In the genomic region with DNA sequence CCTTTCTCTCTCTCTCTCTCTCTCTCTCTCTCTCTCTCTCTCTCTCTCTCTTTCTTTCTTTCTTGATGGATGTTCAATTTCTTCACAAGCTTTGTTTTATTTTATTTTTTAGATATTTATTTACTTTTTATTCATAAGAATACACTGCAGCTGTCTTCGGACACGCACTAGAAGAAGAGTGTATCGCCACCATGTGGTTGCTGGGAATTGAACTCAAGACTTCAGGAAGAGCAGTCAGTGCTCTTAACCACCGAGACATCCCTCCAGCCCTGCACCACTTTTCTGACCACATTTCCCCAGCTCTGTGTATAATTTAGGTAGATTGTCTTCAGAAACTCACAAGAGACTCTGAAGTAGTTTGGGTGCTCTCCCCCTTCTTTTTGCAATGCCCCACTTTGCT, we compare ENCODE assay signal across 10 mouse cellular contexts. TPM values are rescaled to one million over a fixed set of nuclear protein-coding genes. Genes with fewer than 3 reads are reported as not detected.
DNase-seq lines count a peak whose midpoint lies in the region; ATAC-seq and TF ChIP-seq lines count a peak whose summit lies in the region.
"Had no signal": no experiment of that assay in that cellular context is flagged by ENCODE, and none has a peak within 500 bp of the region (broad histone marks: within the 10 kb centered on the region; RNA-seq: fewer than 3 reads in every experiment).

No protein-coding gene starts in this region.

- H3K9me3 ChIP-seq in heart, postnatal 0 days (replicated peaks; ENCODE audit: control insufficient read depth, low read length), result no peaks in the 10 kb centered on the region
- H3K9me3 ChIP-seq in liver, embryonic 11.5 days (ENCODE audit: control insufficient read depth, low read length), result no peaks in the 10 kb centered on the region
- H3K9me3 ChIP-seq: limb, embryonic 15.5 days had no signal

- DNase-seq in cerebellum, adult 18-20 months, result peak; percentile 25 to 32
- DNase-seq in heart, postnatal 0 days (ENCODE audit: low spot score), result no peak
- no peak for DNase-seq in heart, postnatal 25 days (ENCODE audit: low spot score)
- DNase-seq in 416B (ENCODE audit: low read depth), result peak; percentile 62
- DNase-seq in liver, embryonic 11.5 days (ENCODE audit: low spot score), result no peak
- DNase-seq in frontal cortex, postnatal 36 days (ENCODE audit: low spot score in 2 of 2), result no peak
- no peak for DNase-seq in adrenal gland, adult 8-10 months
- DNase-seq: gastrocnemius, postnatal 14 days had no signal

- no peak overlapping the region for H3K4me2 ChIP-seq in heart, postnatal 0 days (ENCODE audit: low read depth, low read length)
- no peak overlapping the region for H3K4me2 ChIP-seq in liver, embryonic 11.5 days
- H3K4me2 ChIP-seq: limb, embryonic 15.5 days had no signal

- H3K36me3 ChIP-seq in heart, postnatal 0 days (replicated peaks; ENCODE audit: control insufficient read depth, insufficient read depth, low read length), result no peaks in the 10 kb centered on the region
- H3K36me3 ChIP-seq in liver, embryonic 11.5 days (ENCODE audit: control insufficient read depth, insufficient read depth, low read length), result no peaks in the 10 kb centered on the region
- H3K36me3 ChIP-seq: limb, embryonic 15.5 days had no signal

- no peak for TF ChIP-seq EP300 in heart, postnatal 0 days (IDR thresholded peaks at IDR 0.05; ENCODE audit: low read depth)

- H3K4me1 ChIP-seq in heart, postnatal 0 days (ENCODE audit: control insufficient read depth, insufficient read depth), result 0 out of 2 replicates have a peak, but pooled peaks cover 4% of the 10 kb centered on the region
- H3K4me1 ChIP-seq in liver, embryonic 11.5 days (replicated peaks; ENCODE audit: control insufficient read depth, insufficient read depth, low read length), result no peaks in the 10 kb centered on the region
- H3K4me1 ChIP-seq: limb, embryonic 15.5 days had no signal

- peak overlapping the region; percentile 43 for H3K27ac ChIP-seq in heart, postnatal 0 days (ENCODE audit: low read depth)
- peak overlapping the region; percentile 74; the same call in 1 of the 2 replicates for H3K27ac ChIP-seq in liver, embryonic 11.5 days (ENCODE audit: low read depth, low read length)
- H3K27ac ChIP-seq: limb, embryonic 15.5 days had no signal

- ATAC-seq in cerebellum, adult (ENCODE audit: insufficient number of reproducible peaks, low FRiP score, low TSS enrichment), result no peak
- no peak for ATAC-seq in heart, postnatal 0 days (ENCODE audit: insufficient read depth, low read depth)
- ATAC-seq in liver, embryonic 11.5 days (replicated peaks; ENCODE audit: low FRiP score), result no peak

- WGBS in heart, postnatal 0 days, result 54% methylated on average over 4 of the region's 4 CpGs
- WGBS in liver, embryonic 11.5 days, result 49% methylated on average over 4 of the region's 4 CpGs

- intact Hi-C loops in heart, postnatal 25 days (cut with DNase I), result no loop called here

- H3K4me3 ChIP-seq in heart, postnatal 0 days (ENCODE audit: low read depth, low read length), result no peak overlapping the region
- H3K4me3 ChIP-seq in liver, embryonic 11.5 days (ENCODE audit: low read depth, low read length), result no peak overlapping the region
- H3K4me3 ChIP-seq: limb, embryonic 15.5 days had no signal

- peak; percentile 21; the same call in 1 of the 2 replicates for TF ChIP-seq CTCF in heart, postnatal 0 days (IDR thresholded peaks at IDR 0.05; ENCODE audit: low read depth)

- H3K9ac ChIP-seq in heart, postnatal 0 days (replicated peaks; ENCODE audit: low read depth, low read length), result no peak overlapping the region
- H3K9ac ChIP-seq in liver, embryonic 11.5 days (ENCODE audit: low read depth, low read length), result no peak overlapping the region
- H3K9ac ChIP-seq: limb, embryonic 15.5 days had no signal

- H3K27me3 ChIP-seq in heart, postnatal 0 days (ENCODE audit: control insufficient read depth, insufficient read depth, low read length), result no peaks in the 10 kb centered on the region
- H3K27me3 ChIP-seq in liver, embryonic 11.5 days (replicated peaks; ENCODE audit: control insufficient read depth, insufficient read depth, low read length), result no peaks in the 10 kb centered on the region
- H3K27me3 ChIP-seq: limb, embryonic 15.5 days had no signal

RNA-seq across cellular contexts. Expression of gene Rab11a, which starts 36.4 kb away (rescaled TPM):
- 101 and 180 TPM in 2 replicates for total RNA-seq in heart, postnatal 0 days (2014; rRNA removed; ENCODE audit: low replicate concordance)
- polyA plus RNA-seq in heart, postnatal 0 days (2015; fragmentation: Nextera tagmentation; extraction: Ambion mirVana), result 424 and 438 TPM in 2 replicates
- total RNA-seq in heart, postnatal 25 days (2021), result 100 to 1,000 TPM; 170 to 191 TPM
- 341 TPM in 2 replicates for polyA plus RNA-seq in liver, embryonic 11.5 days (2014; fragmentation: Nextera tagmentation; extraction: Ambion mirVana)
- total RNA-seq in adrenal gland, adult 8-10 months (2022), result 100 to 1,000 TPM; 231 to 285 (median 262) TPM

RNA-seq across cellular contexts. Expression of gene Dennd4a, which starts 37.2 kb away (rescaled TPM):
- total RNA-seq in heart, postnatal 0 days (2014; rRNA removed; ENCODE audit: low replicate concordance), result 7.0 and 9.9 TPM in 2 replicates
- polyA plus RNA-seq in heart, postnatal 0 days (2015; fragmentation: Nextera tagmentation; extraction: Ambion mirVana), result 2.6 and 3.1 TPM in 2 replicates
- total RNA-seq in heart, postnatal 25 days (2021), result 1 to 10 TPM; 6.9 to 7.9 TPM
- 19.1 and 22.6 TPM in 2 replicates for polyA plus RNA-seq in liver, embryonic 11.5 days (2014; fragmentation: Nextera tagmentation; extraction: Ambion mirVana)
- total RNA-seq in adrenal gland, adult 8-10 months (2022), result 10 to 100 TPM; 15.1 to 42.4 (median 29.1) TPM

Comparison
In these comparisons a context has a peak if more than half of its experiments do, and no peak if none do; other contexts are left out.
1. DNase-seq: peak in cerebellum, adult 18-20 months (2 of 2) and 416B (single experiment); none in heart, postnatal 0 days (single experiment), heart, postnatal 25 days (single experiment), liver, embryonic 11.5 days (single experiment), frontal cortex, postnatal 36 days (0 of 2) and adrenal gland, adult 8-10 months (single experiment).